Mouse (Mus musculus): Measurements from ENCODE around the gene Slc10a1. TPM values are rescaled to one million over a fixed set of nuclear protein-coding genes. Genes with fewer than 3 reads are reported as not detected.
"Not testable (repeated sequence)": the region's sequence is repeated elsewhere in the genome, so short reads cannot be mapped to it uniquely, and the experiment has no call there.

Gene Slc10a1
- total and polyA plus RNA-seq, 2 experiments from 2014 or later, result 0.11 TPM; not detected in 1

- Histone ChIP-seq H3K4me2 (ENCODE audit: low read depth, low read length) (no peak overlapping the region), H3K27me3 (ENCODE audit: insufficient read depth, low read length) (no peaks in the 10 kb centered on the region), H3K27ac (no peak overlapping the region), H3K9me3 (ENCODE audit: low read length) (no peaks in the 10 kb centered on the region), H3K9ac (replicated peaks; ENCODE audit: low read length) (no peak overlapping the region), H3K36me3 (ENCODE audit: insufficient read depth, low read length) (no peaks in the 10 kb centered on the region), H3K4me3 (ENCODE audit: low read length) (no peak overlapping the region), H3K4me1 (ENCODE audit: insufficient read depth, low read length) (no peaks in the 10 kb centered on the region)
- no peak for TF ChIP-seq CTCF (IDR thresholded peaks at IDR 0.05; ENCODE audit: low read depth)
- ATAC-seq (no peak), DNase-seq (ENCODE audit: low spot score) (no peak)
- WGBS, result 91% methylated on average over 9 of the region's 9 CpGs
Observed at GRCm38 (mm10) chr12:80967918-80968317, 587 bp downstream of the Slc10a1 start.

- Histone ChIP-seq H3K9me3 (ENCODE audit: low read length) (no peaks in the 10 kb centered on the region), H3K4me1 (ENCODE audit: insufficient read depth, low read length) (no peaks in the 10 kb centered on the region), H3K9ac (replicated peaks; ENCODE audit: low read length) (no peak overlapping the region), H3K4me2 (ENCODE audit: low read depth, low read length) (no peak overlapping the region), H3K4me3 (ENCODE audit: low read length) (no peak overlapping the region), H3K27me3 (ENCODE audit: insufficient read depth, low read length) (no peaks in the 10 kb centered on the region), H3K27ac (no peak overlapping the region), H3K36me3 (ENCODE audit: insufficient read depth, low read length) (no peaks in the 10 kb centered on the region)
- no peak for TF ChIP-seq CTCF (IDR thresholded peaks at IDR 0.05; ENCODE audit: low read depth)
- DNase-seq (ENCODE audit: low spot score), result no peak
- 73% methylated on average over 11 of the region's 11 CpGs for WGBS
- ATAC-seq, result no peak
Observed at GRCm38 (mm10) chr12:80966059-80966838, 2.3 kb downstream of the Slc10a1 start.

- no peak for ATAC-seq
- no peak for TF ChIP-seq CTCF (IDR thresholded peaks at IDR 0.05; ENCODE audit: low read depth)
- H3K27ac ChIP-seq, result no peak overlapping the region
- H3K4me3 ChIP-seq (ENCODE audit: low read length), result no peak overlapping the region
- H3K4me1 ChIP-seq (ENCODE audit: insufficient read depth, low read length), result no peaks in the 10 kb centered on the region
- no peak for DNase-seq (ENCODE audit: low spot score)
- 80% methylated on average over 4 of the region's 4 CpGs for WGBS
- no peak overlapping the region for H3K9ac ChIP-seq (replicated peaks; ENCODE audit: low read length)
- H3K36me3 ChIP-seq (ENCODE audit: insufficient read depth, low read length), result peaks cover 6% of the 10 kb centered on the region; the same call in 1 of the 2 replicates
- no peaks in the 10 kb centered on the region for H3K27me3 ChIP-seq (ENCODE audit: insufficient read depth, low read length)
- H3K4me2 ChIP-seq (ENCODE audit: low read depth, low read length), result no peak overlapping the region
- no peaks in the 10 kb centered on the region for H3K9me3 ChIP-seq (ENCODE audit: low read length)
Observed at GRCm38 (mm10) chr12:80962566-80962965, 5.9 kb downstream of the Slc10a1 start.

GRCm38 (mm10) chr12:80957961-80958360 is 10.5 kb downstream of the Slc10a1 start:
- no peaks in the 10 kb centered on the region for H3K9me3 ChIP-seq (ENCODE audit: low read length)
- H3K4me3 ChIP-seq (ENCODE audit: low read length), result no peak overlapping the region
- H3K4me2 ChIP-seq (ENCODE audit: low read depth, low read length), result no peak overlapping the region
- ATAC-seq, result no peak
- no peak for TF ChIP-seq CTCF (IDR thresholded peaks at IDR 0.05; ENCODE audit: low read depth)
- H3K36me3 ChIP-seq (ENCODE audit: insufficient read depth, low read length), result peaks cover 32% of the 10 kb centered on the region
- WGBS, result 89% methylated on average over 4 of the region's 4 CpGs
- no peak overlapping the region for H3K27ac ChIP-seq
- DNase-seq (ENCODE audit: low spot score), result no peak
- no peak overlapping the region for H3K9ac ChIP-seq (replicated peaks; ENCODE audit: low read length)
- no peaks in the 10 kb centered on the region for H3K27me3 ChIP-seq (ENCODE audit: insufficient read depth, low read length)
- H3K4me1 ChIP-seq (ENCODE audit: insufficient read depth, low read length), result no peaks in the 10 kb centered on the region

GRCm38 (mm10) chr12:80956039-80956438 is 12.5 kb downstream of the Slc10a1 start:
- no peak overlapping the region for H3K9ac ChIP-seq (replicated peaks; ENCODE audit: low read length)
- no peak for TF ChIP-seq CTCF (IDR thresholded peaks at IDR 0.05; ENCODE audit: low read depth)
- H3K36me3 ChIP-seq (ENCODE audit: insufficient read depth, low read length), result peaks cover 43% of the 10 kb centered on the region
- H3K4me2 ChIP-seq (ENCODE audit: low read depth, low read length), result no peak overlapping the region
- no peak overlapping the region for H3K27ac ChIP-seq
- DNase-seq (ENCODE audit: low spot score) (no peak), ATAC-seq (no peak)
- no peaks in the 10 kb centered on the region for H3K27me3 ChIP-seq (ENCODE audit: insufficient read depth, low read length)
- H3K4me1 ChIP-seq (ENCODE audit: insufficient read depth, low read length), result no peaks in the 10 kb centered on the region
- no peak overlapping the region for H3K4me3 ChIP-seq (ENCODE audit: low read length)
- no peaks in the 10 kb centered on the region for H3K9me3 ChIP-seq (ENCODE audit: low read length)
- 95% methylated on average over 3 of the region's 3 CpGs for WGBS

GRCm38 (mm10) chr12:80952526-80952925 is 16.0 kb downstream of the Slc10a1 start:
- no peak overlapping the region for H3K27ac ChIP-seq
- no peak for TF ChIP-seq CTCF (IDR thresholded peaks at IDR 0.05; ENCODE audit: low read depth)
- ATAC-seq (no peak), DNase-seq (ENCODE audit: low spot score) (no peak)
- WGBS, result 89% methylated on average over 1 of the region's 1 CpGs
- H3K27me3 ChIP-seq (ENCODE audit: insufficient read depth, low read length), result no peaks in the 10 kb centered on the region
- H3K36me3 ChIP-seq (ENCODE audit: insufficient read depth, low read length), result peaks cover 58% of the 10 kb centered on the region
- H3K9ac ChIP-seq (replicated peaks; ENCODE audit: low read length), result no peak overlapping the region
- H3K4me2 ChIP-seq (ENCODE audit: low read depth, low read length), result no peak overlapping the region
- H3K4me3 ChIP-seq (ENCODE audit: low read length), result no peak overlapping the region
- H3K9me3 ChIP-seq (ENCODE audit: low read length), result no peaks in the 10 kb centered on the region
- no peaks in the 10 kb centered on the region for H3K4me1 ChIP-seq (ENCODE audit: insufficient read depth, low read length)

GRCm38 (mm10) chr12:80951640-80952219 is 16.8 kb downstream of the Slc10a1 start:
- H3K9ac ChIP-seq (replicated peaks; ENCODE audit: low read length), result no peak overlapping the region
- ATAC-seq (no peak), DNase-seq (ENCODE audit: low spot score) (no peak)
- H3K4me1 ChIP-seq (ENCODE audit: insufficient read depth, low read length), result peaks cover 2% of the 10 kb centered on the region
- H3K4me3 ChIP-seq (ENCODE audit: low read length), result no peak overlapping the region
- peaks cover 56% of the 10 kb centered on the region for H3K36me3 ChIP-seq (ENCODE audit: insufficient read depth, low read length)
- no peaks in the 10 kb centered on the region for H3K27me3 ChIP-seq (ENCODE audit: insufficient read depth, low read length)
- H3K9me3 ChIP-seq (ENCODE audit: low read length), result no peaks in the 10 kb centered on the region
- WGBS, result 98% methylated on average over 3 of the region's 3 CpGs
- H3K4me2 ChIP-seq (ENCODE audit: low read depth, low read length), result no peak overlapping the region
- no peak overlapping the region for H3K27ac ChIP-seq
- TF ChIP-seq CTCF (IDR thresholded peaks at IDR 0.05; ENCODE audit: low read depth), result no peak

GRCm38 (mm10) chr12:80949603-80950002 is 18.9 kb downstream of the Slc10a1 start:
- not testable (repeated sequence) for ATAC-seq; H3K4me2 ChIP-seq (ENCODE audit: low read depth, low read length); H3K4me1 ChIP-seq (ENCODE audit: insufficient read depth, low read length); H3K9ac ChIP-seq (replicated peaks; ENCODE audit: low read length); H3K27ac ChIP-seq; H3K9me3 ChIP-seq (ENCODE audit: low read length); H3K27me3 ChIP-seq (ENCODE audit: insufficient read depth, low read length); H3K4me3 ChIP-seq (ENCODE audit: low read length); DNase-seq (ENCODE audit: low spot score)
- H3K36me3 ChIP-seq (ENCODE audit: insufficient read depth, low read length), result peaks cover 38% of the 10 kb centered on the region; the same call in 1 of the 2 replicates
- WGBS, result 93% methylated on average over 15 of the region's 16 CpGs

Measured in hindbrain, postnatal 0 days (tissue).